Mouse (Mus musculus): ENCODE measurements around the gene Kcna2. TPM values are rescaled to one million over a fixed set of nuclear protein-coding genes. Genes with fewer than 3 reads are reported as not detected.

Kcna2 gene
- polyA plus RNA-seq, 1 experiment = under 0.01 TPM

- Histone ChIP-seq H3K36me3 (ENCODE audit: control insufficient read depth) (no peaks in the 10 kb centered on the region), H3K9me3 (ENCODE audit: control insufficient read depth, low read length) (no peaks in the 10 kb centered on the region), H3K4me1 (ENCODE audit: control insufficient read depth) (no peaks in the 10 kb centered on the region), H3K27me3 (ENCODE audit: control insufficient read depth) (no peaks in the 10 kb centered on the region), H3K4me3 (replicated peaks) (no peak overlapping the region)
- TF ChIP-seq TAL1 (IDR thresholded peaks at IDR 0.05; ENCODE audit: low read length) (no peak), GATA1 (IDR thresholded peaks at IDR 0.05; ENCODE audit: low read length) (no peak)
These were observed 6.9 kb upstream of the Kcna2 start for GRCm38 (mm10) chr3:107094028-107094427.

- no peak for TF ChIP-seq GATA1 (IDR thresholded peaks at IDR 0.05; ENCODE audit: low read length)
- TF ChIP-seq TAL1 (IDR thresholded peaks at IDR 0.05; ENCODE audit: low read length) = no peak
- no peak overlapping the region for H3K4me3 ChIP-seq (replicated peaks)
- no peaks in the 10 kb centered on the region for H3K9me3 ChIP-seq (ENCODE audit: control insufficient read depth, low read length)
- no peaks in the 10 kb centered on the region for H3K4me1 ChIP-seq (ENCODE audit: control insufficient read depth)
- peaks cover 22% of the 10 kb centered on the region for H3K27me3 ChIP-seq (ENCODE audit: control insufficient read depth)
- H3K36me3 ChIP-seq (ENCODE audit: control insufficient read depth) = no peaks in the 10 kb centered on the region
These were observed 4.6 kb upstream of the Kcna2 start for GRCm38 (mm10) chr3:107096269-107096731.

GRCm38 (mm10) chr3:107099866-107100265 is 1.1 kb upstream of the Kcna2 start:
- peaks cover 50% of the 10 kb centered on the region for H3K27me3 ChIP-seq (ENCODE audit: control insufficient read depth)
- H3K4me3 ChIP-seq (replicated peaks) = no peak overlapping the region
- H3K36me3 ChIP-seq (ENCODE audit: control insufficient read depth) = no peaks in the 10 kb centered on the region
- no peaks in the 10 kb centered on the region for H3K9me3 ChIP-seq (ENCODE audit: control insufficient read depth, low read length)
- no peaks in the 10 kb centered on the region for H3K4me1 ChIP-seq (ENCODE audit: control insufficient read depth)
- TF ChIP-seq TAL1 (IDR thresholded peaks at IDR 0.05; ENCODE audit: low read length) (no peak), GATA1 (IDR thresholded peaks at IDR 0.05; ENCODE audit: low read length) (no peak)

- H3K36me3 ChIP-seq (ENCODE audit: control insufficient read depth) = no peaks in the 10 kb centered on the region
- H3K9me3 ChIP-seq (ENCODE audit: control insufficient read depth, low read length) = no peaks in the 10 kb centered on the region
- TF ChIP-seq TAL1 (IDR thresholded peaks at IDR 0.05; ENCODE audit: low read length) (no peak), GATA1 (IDR thresholded peaks at IDR 0.05; ENCODE audit: low read length) (no peak)
- H3K4me1 ChIP-seq (ENCODE audit: control insufficient read depth) = no peaks in the 10 kb centered on the region
- no peak overlapping the region for H3K4me3 ChIP-seq (replicated peaks)
- peaks cover 50% of the 10 kb centered on the region for H3K27me3 ChIP-seq (ENCODE audit: control insufficient read depth)
These were observed 475 bp downstream of the Kcna2 start for GRCm38 (mm10) chr3:107101456-107101786.

- H3K27me3 ChIP-seq (ENCODE audit: control insufficient read depth) = peaks cover 50% of the 10 kb centered on the region
- no peak overlapping the region for H3K4me3 ChIP-seq (replicated peaks)
- H3K9me3 ChIP-seq (ENCODE audit: control insufficient read depth, low read length) = no peaks in the 10 kb centered on the region
- no peaks in the 10 kb centered on the region for H3K36me3 ChIP-seq (ENCODE audit: control insufficient read depth)
- no peaks in the 10 kb centered on the region for H3K4me1 ChIP-seq (ENCODE audit: control insufficient read depth)
- TF ChIP-seq GATA1 (IDR thresholded peaks at IDR 0.05; ENCODE audit: low read length) = no peak
- TF ChIP-seq TAL1 (IDR thresholded peaks at IDR 0.05; ENCODE audit: low read length) = no peak
These were observed 1.1 kb downstream of the Kcna2 start for GRCm38 (mm10) chr3:107101787-107102651.

- Histone ChIP-seq H3K27me3 (ENCODE audit: control insufficient read depth) (peaks cover 50% of the 10 kb centered on the region), H3K4me3 (replicated peaks) (no peak overlapping the region), H3K36me3 (ENCODE audit: control insufficient read depth) (no peaks in the 10 kb centered on the region), H3K9me3 (ENCODE audit: control insufficient read depth, low read length) (no peaks in the 10 kb centered on the region), H3K4me1 (ENCODE audit: control insufficient read depth) (no peaks in the 10 kb centered on the region)
- TF ChIP-seq TAL1 (IDR thresholded peaks at IDR 0.05; ENCODE audit: low read length) (no peak), GATA1 (IDR thresholded peaks at IDR 0.05; ENCODE audit: low read length) (no peak)
These were observed 2.1 kb downstream of the Kcna2 start for GRCm38 (mm10) chr3:107103041-107103440.

GRCm38 (mm10) chr3:107103462-107103861 is 2.5 kb downstream of the Kcna2 start:
- Histone ChIP-seq H3K36me3 (ENCODE audit: control insufficient read depth) (no peaks in the 10 kb centered on the region), H3K4me1 (ENCODE audit: control insufficient read depth) (no peaks in the 10 kb centered on the region), H3K9me3 (ENCODE audit: control insufficient read depth, low read length) (no peaks in the 10 kb centered on the region), H3K4me3 (replicated peaks) (no peak overlapping the region), H3K27me3 (ENCODE audit: control insufficient read depth) (peaks cover 50% of the 10 kb centered on the region)
- no peak for TF ChIP-seq GATA1 (IDR thresholded peaks at IDR 0.05; ENCODE audit: low read length)
- no peak for TF ChIP-seq TAL1 (IDR thresholded peaks at IDR 0.05; ENCODE audit: low read length)

- H3K27me3 ChIP-seq (ENCODE audit: control insufficient read depth) = peaks cover 31% of the 10 kb centered on the region
- no peaks in the 10 kb centered on the region for H3K4me1 ChIP-seq (ENCODE audit: control insufficient read depth)
- H3K4me3 ChIP-seq (replicated peaks) = no peak overlapping the region
- H3K36me3 ChIP-seq (ENCODE audit: control insufficient read depth) = no peaks in the 10 kb centered on the region
- TF ChIP-seq TAL1 (IDR thresholded peaks at IDR 0.05; ENCODE audit: low read length) (no peak), GATA1 (IDR thresholded peaks at IDR 0.05; ENCODE audit: low read length) (no peak)
- H3K9me3 ChIP-seq (ENCODE audit: control insufficient read depth, low read length) = no peaks in the 10 kb centered on the region
These were observed 5.0 kb downstream of the Kcna2 start for GRCm38 (mm10) chr3:107105986-107106385.

- Histone ChIP-seq H3K4me1 (ENCODE audit: control insufficient read depth) (no peaks in the 10 kb centered on the region), H3K36me3 (ENCODE audit: control insufficient read depth) (no peaks in the 10 kb centered on the region), H3K27me3 (ENCODE audit: control insufficient read depth) (no peaks in the 10 kb centered on the region), H3K4me3 (replicated peaks) (no peak overlapping the region), H3K9me3 (ENCODE audit: control insufficient read depth, low read length) (no peaks in the 10 kb centered on the region)
- no peak for TF ChIP-seq GATA1 (IDR thresholded peaks at IDR 0.05; ENCODE audit: low read length)
- no peak for TF ChIP-seq TAL1 (IDR thresholded peaks at IDR 0.05; ENCODE audit: low read length)
These were observed 11.6 kb downstream of the Kcna2 start for GRCm38 (mm10) chr3:107112498-107112897.
